Mouse (Mus musculus) bone marrow, adult 2 months (tissue): ENCODE results near the gene Cacna1b. TPM values are rescaled to one million over a fixed set of nuclear protein-coding genes. Genes with fewer than 3 reads are reported as not detected.

Experiments
- H3K27ac ChIP-seq: fragments of 200-500 bp; 2 replicates; pipeline ENCODE4 v1.5.1; 2012; ENCODE audit warnings: low read depth, mild to moderate bottlenecking, control low read depth, inconsistent platforms, low read length; ENCODE audit not compliant: control insufficient read depth, poor library complexity, insufficient read depth
- H3K4me1 ChIP-seq: fragments of 200-500 bp; 2 replicates; pipeline ENCODE4 v1.6.1; 2011; ENCODE audit warnings: low read length; ENCODE audit not compliant: control insufficient read depth, insufficient read depth
- H3K4me3 ChIP-seq: fragments of 200-500 bp; replicated peaks from 2 replicates; pipeline ENCODE3; 2011; ENCODE audit warnings: mild to moderate bottlenecking, low read depth, low read length, control low read depth; ENCODE audit not compliant: control insufficient read depth
- CTCF ChIP-seq: fragments of 200-500 bp; IDR thresholded peaks from 2 replicates; pipeline ENCODE4 v1.5.1; 2011; ENCODE audit warnings: low read length, control low read depth; ENCODE audit not compliant: control insufficient read depth, insufficient read depth
- POLR2A ChIP-seq: fragments of 200-500 bp; IDR thresholded peaks from 2 replicates; pipeline ENCODE4 v1.6.1; 2011; ENCODE audit warnings: low read depth, mild to moderate bottlenecking, control low read depth, low read length, borderline replicate concordance; ENCODE audit not compliant: control insufficient read depth
- WGBS: fragments of 180-500 bp; shearing (Covaris S2); methylation state at CpG from one replicate; pipeline ENCODE4 v1.1.7; 2018; 5-methylcytosine and 5-hydroxymethylcytosine counted together
- polyA plus RNA-seq: library from polyadenylated mRNA; stranded (reverse); fragments of >200 nt; gene quantifications from 2 replicates; pipeline ENCODE4 v1.2.4, GENCODE M21; 2011; ENCODE audit warnings: low replicate concordance; ENCODE audit not compliant: missing spikeins, insufficient read depth, insufficient read length

The Cacna1b gene
- 2.0 and 2.2 TPM in 2 replicates for polyA plus RNA-seq

- peaks cover 2% of the 10 kb centered on the region for H3K4me1 ChIP-seq
- no peak within 1 kb of the TSS for H3K4me3 ChIP-seq
- whole genome bisulfite sequencing: 1% methylated on average over 42 of the region's 42 CpGs
- H3K27ac ChIP-seq: no peak within 1 kb of the TSS
- TF ChIP-seq CTCF (no peak), POLR2A (no peak)
Observed at GRCm38 (mm10) chr2:24763115-24763557, at the start of gene Cacna1b. Gene Cacna1b (minus strand): TSS chr2:24763152.

GRCm38 (mm10) chr2:24809746-24810145 lies 46.8 kb upstream of the Cacna1b start:
- no peak overlapping the region for H3K4me3 ChIP-seq
- no peak for TF ChIP-seq POLR2A
- 60% methylated on average over 3 of the region's 3 CpGs for WGBS
- no peak overlapping the region for H3K27ac ChIP-seq
- H3K4me1 ChIP-seq: peaks cover 1% of the 10 kb centered on the region

- Histone ChIP-seq H3K4me3 (no peak overlapping the region), H3K27ac (no peak overlapping the region), H3K4me1 (peaks cover 1% of the 10 kb centered on the region)
- TF ChIP-seq POLR2A (no peak), CTCF (no peak)
- WGBS: 95% methylated on average over 10 of the region's 10 CpGs
Observed at GRCm38 (mm10) chr2:24807691-24808090, 44.7 kb upstream of the Cacna1b start.

- WGBS: 87% methylated on average over 3 of the region's 3 CpGs
- Histone ChIP-seq H3K27ac (no peak overlapping the region), H3K4me3 (no peak overlapping the region), H3K4me1 (peaks cover 1% of the 10 kb centered on the region)
- TF ChIP-seq CTCF: no peak
- no peak for TF ChIP-seq POLR2A
Observed at GRCm38 (mm10) chr2:24807036-24807435, 44.1 kb upstream of the Cacna1b start.

GRCm38 (mm10) chr2:24806143-24806542 lies 43.2 kb upstream of the Cacna1b start:
- Histone ChIP-seq H3K4me3 (no peak overlapping the region), H3K4me1 (peaks cover 1% of the 10 kb centered on the region), H3K27ac (no peak overlapping the region)
- TF ChIP-seq CTCF (no peak), POLR2A (no peak)
- WGBS: 92% methylated on average over 6 of the region's 6 CpGs

GRCm38 (mm10) chr2:24805621-24806020 lies 42.7 kb upstream of the Cacna1b start:
- H3K4me1 ChIP-seq: peaks cover 1% of the 10 kb centered on the region
- 43% methylated on average over 4 of the region's 4 CpGs for WGBS
- H3K4me3 ChIP-seq: no peak overlapping the region
- no peak overlapping the region for H3K27ac ChIP-seq
- TF ChIP-seq CTCF (no peak), POLR2A (no peak)

GRCm38 (mm10) chr2:24796833-24797457 lies 34.0 kb upstream of the Cacna1b start:
- TF ChIP-seq POLR2A: no peak
- TF ChIP-seq CTCF: no peak

GRCm38 (mm10) chr2:24787250-24787649 lies 24.3 kb upstream of the Cacna1b start:
- 76% methylated on average over 4 of the region's 4 CpGs for WGBS

More at GRCm38 (mm10) chr2:24796833-24797457, 34.0 kb upstream of the Cacna1b start:
- Histone ChIP-seq H3K4me3 (no peak overlapping the region), H3K4me1 (no peaks in the 10 kb centered on the region; the same call in 1 of the 2 replicates), H3K27ac (no peak overlapping the region)
- WGBS: 44% methylated on average over 5 of the region's 5 CpGs

GRCm38 (mm10) chr2:24781253-24781652 lies 18.3 kb upstream of the Cacna1b start:
- no peak overlapping the region for H3K27ac ChIP-seq
- WGBS: 57% methylated on average over 4 of the region's 4 CpGs
- no peak for TF ChIP-seq CTCF
- TF ChIP-seq POLR2A: no peak
- no peak overlapping the region for H3K4me3 ChIP-seq
- H3K4me1 ChIP-seq: no peaks in the 10 kb centered on the region

More at GRCm38 (mm10) chr2:24787250-24787649, 24.3 kb upstream of the Cacna1b start:
- TF ChIP-seq POLR2A (no peak), CTCF (no peak)
- H3K4me1 ChIP-seq: no peaks in the 10 kb centered on the region
- no peak overlapping the region for H3K27ac ChIP-seq
- no peak overlapping the region for H3K4me3 ChIP-seq
